Mouse (Mus musculus): ENCODE measurements around the gene Ndst2. TPM values are rescaled to one million over a fixed set of nuclear protein-coding genes. Genes with fewer than 3 reads are reported as not detected.

The Ndst2 gene
- total RNA-seq, 1 experiment: 12.1 TPM

DNA sequence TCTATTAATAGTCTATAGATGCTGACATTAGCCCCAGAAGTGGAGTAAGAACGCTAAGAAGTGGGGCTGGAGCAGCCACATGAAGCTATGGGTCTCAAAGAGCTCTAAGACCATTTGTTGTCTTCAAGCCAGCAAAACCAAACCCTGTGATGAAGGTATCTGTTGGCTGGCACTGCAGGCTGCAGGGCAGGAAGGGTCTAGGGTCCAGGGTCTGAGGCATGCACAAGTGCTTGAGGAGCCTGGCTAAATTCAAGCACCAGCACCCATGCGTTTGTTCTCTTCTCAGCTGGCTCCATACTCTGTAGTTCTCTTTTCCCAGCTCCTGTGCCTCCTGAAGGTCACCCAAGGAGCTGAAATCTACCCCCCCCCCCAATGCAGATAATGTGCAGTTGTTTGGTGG, 690 bp upstream of the Ndst2 start:
- H3K36me3 ChIP-seq (ENCODE audit: control insufficient read depth, insufficient read depth, low read length, poor library complexity, severe bottlenecking): peaks cover 22% of the 10 kb centered on the region
- TF ChIP-seq MAFK (IDR thresholded peaks at IDR 0.05; ENCODE audit: insufficient read depth, low read depth, low read length) (no peak), CHD2 (IDR thresholded peaks at IDR 0.05; ENCODE audit: low read depth, low read length) (no peak)
- no peaks in the 10 kb centered on the region for H3K9me3 ChIP-seq (ENCODE audit: control insufficient read depth, insufficient read depth, low read depth, low read length)
- in situ Hi-C loops (cut with MboI; ENCODE audit: low sequenced_read_pairs in 2 of 2, unreplicated experiment in 2 of 2): no loop called here
- 0 out of 4 replicates have a peak overlapping the region, but pooled peaks of 1 of the 2 experiments have one; percentile 88 for H3K4me3 ChIP-seq (ENCODE audit: insufficient read depth in 1 of 2, low read depth in 1 of 2, low read length in 2 of 2, poor library complexity in 1 of 2, severe bottlenecking in 1 of 2)
- H3K27ac ChIP-seq (ENCODE audit: insufficient read depth, low read depth, low read length, poor library complexity, severe bottlenecking): no peak overlapping the region
- peaks cover 0 to 5% of the 10 kb centered on the region in 2 experiments; a peak in 2 of 4 replicates for H3K4me1 ChIP-seq (ENCODE audit: control insufficient read depth in 2 of 2, insufficient read depth in 2 of 2, low read length in 2 of 2, poor library complexity in 1 of 2)
- H3K9ac ChIP-seq (ENCODE audit: insufficient read depth, low read depth, low read length, poor library complexity, severe bottlenecking): no peak overlapping the region
- DNase-seq (ENCODE audit: low read depth, low spot score): no peak

DNA sequence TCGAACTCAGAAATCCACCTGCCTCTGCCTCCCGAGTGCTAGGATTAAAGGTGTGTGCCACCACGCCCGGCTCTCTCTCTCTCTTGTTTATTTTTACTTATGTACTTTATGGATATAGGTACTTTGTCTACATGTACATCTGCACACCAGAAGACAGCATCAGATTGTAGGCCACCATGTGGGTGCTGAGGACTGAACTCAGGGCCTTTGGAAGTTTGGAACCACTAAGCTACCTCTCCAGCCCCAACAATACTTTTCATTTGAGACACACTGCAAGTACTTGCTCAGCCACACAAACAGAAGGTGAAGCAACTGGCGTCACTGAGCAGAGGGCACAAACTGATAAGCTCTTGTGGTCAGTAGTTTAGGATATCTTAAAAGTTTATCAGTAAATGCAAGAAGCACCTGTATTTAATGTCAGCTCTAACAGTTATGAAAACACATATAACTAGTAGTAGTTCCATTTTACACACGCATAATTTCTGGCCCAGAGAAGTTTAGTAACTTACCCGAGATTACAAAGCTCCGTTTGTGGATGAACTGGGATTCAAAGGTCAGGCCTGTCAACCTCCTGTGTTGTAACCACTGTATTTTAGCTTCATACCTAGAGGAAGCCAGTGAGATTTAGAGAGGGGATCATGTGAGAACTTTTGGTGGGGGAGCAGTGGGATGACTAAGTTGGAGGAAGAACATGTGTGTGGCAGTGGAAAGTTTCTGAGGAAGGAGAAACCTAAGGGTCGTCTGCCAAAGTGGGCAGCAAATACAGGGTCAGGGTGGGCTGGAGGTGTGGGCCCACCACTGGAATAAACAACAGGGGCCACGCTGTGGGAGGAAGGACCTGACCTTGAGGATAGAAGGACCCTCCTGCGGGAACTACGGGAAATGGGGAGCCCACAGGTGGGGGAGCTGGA, 1.1 kb downstream of the Ndst2 start:
- no peak for TF ChIP-seq ZNF384 (IDR thresholded peaks at IDR 0.05; ENCODE audit: low read depth, low read length)
- TF ChIP-seq HCFC1 (IDR thresholded peaks at IDR 0.05; ENCODE audit: borderline replicate concordance, insufficient read depth, low read length): no peak
- no peak for TF ChIP-seq MAFK (IDR thresholded peaks at IDR 0.05; ENCODE audit: insufficient read depth, low read depth, low read length)
- TF ChIP-seq CHD2 (IDR thresholded peaks at IDR 0.05; ENCODE audit: low read depth, low read length): no peak
- no peak for TF ChIP-seq ZC3H11A (IDR thresholded peaks at IDR 0.05; ENCODE audit: borderline replicate concordance, low read depth, low read length)
- Histone ChIP-seq H3K4me3 (ENCODE audit: insufficient read depth in 1 of 2, low read depth in 1 of 2, low read length in 2 of 2, poor library complexity in 1 of 2, severe bottlenecking in 1 of 2) (peak overlapping the region; percentile 73 to 88), H3K9me3 (ENCODE audit: control insufficient read depth, insufficient read depth, low read depth, low read length) (no peaks in the 10 kb centered on the region), H3K4me1 (ENCODE audit: control insufficient read depth in 2 of 2, insufficient read depth in 2 of 2, low read length in 2 of 2, poor library complexity in 1 of 2) (peaks cover 0 to 13% of the 10 kb centered on the region in 2 experiments; a peak in 2 of 4 replicates), H3K9ac (ENCODE audit: insufficient read depth, low read depth, low read length, poor library complexity, severe bottlenecking) (peak overlapping the region; percentile 83), H3K36me3 (ENCODE audit: control insufficient read depth, insufficient read depth, low read length, poor library complexity, severe bottlenecking) (peaks cover 13% of the 10 kb centered on the region), H3K27ac (ENCODE audit: insufficient read depth, low read depth, low read length, poor library complexity, severe bottlenecking) (no peak overlapping the region)
- DNase-seq (ENCODE audit: low read depth, low spot score): no peak
- in situ Hi-C loops (cut with MboI; ENCODE audit: low sequenced_read_pairs in 2 of 2, unreplicated experiment in 2 of 2): no loop called here

DNA sequence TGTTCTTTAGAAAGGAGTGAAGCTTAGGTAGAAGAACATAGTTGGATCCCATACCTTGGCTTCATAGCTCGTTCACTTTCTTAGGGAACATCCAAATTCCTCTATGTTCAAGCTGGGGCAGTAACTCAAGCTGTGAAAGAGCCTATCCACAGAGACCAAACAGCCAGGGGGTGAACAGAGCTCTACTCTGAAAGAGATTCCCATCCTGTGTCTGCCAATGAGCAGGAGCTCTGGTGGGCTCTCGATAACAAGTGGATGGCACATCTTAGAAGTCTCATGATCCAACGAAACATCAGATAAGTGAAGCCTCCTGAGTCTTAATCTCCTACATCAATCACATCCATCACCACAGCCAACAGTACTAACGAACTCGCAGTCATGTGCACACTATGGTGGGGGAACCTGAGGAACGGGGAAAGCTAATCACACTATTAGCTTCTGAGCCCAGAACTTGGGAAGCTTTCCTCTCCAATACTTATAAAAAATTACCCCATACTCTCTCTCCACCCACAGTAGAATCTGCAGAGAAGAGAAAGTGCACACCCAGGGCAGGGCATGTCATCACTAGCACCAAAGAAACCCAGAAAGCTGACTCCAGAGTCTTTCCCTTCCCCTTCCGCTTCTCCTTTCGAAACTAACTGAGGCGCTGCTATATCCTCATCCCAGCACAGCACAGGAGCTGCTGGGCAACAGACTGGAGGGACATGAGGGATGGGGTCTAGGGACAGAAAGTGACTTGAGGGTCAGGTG, 3.3 kb downstream of the Ndst2 start:
- Histone ChIP-seq H3K27ac (ENCODE audit: insufficient read depth, low read depth, low read length, poor library complexity, severe bottlenecking) (no peak overlapping the region), H3K4me1 (ENCODE audit: control insufficient read depth in 2 of 2, insufficient read depth in 2 of 2, low read length in 2 of 2, poor library complexity in 1 of 2) (peaks cover 0 to 10% of the 10 kb centered on the region in 2 experiments; a peak in 1 of 4 replicates), H3K4me3 (ENCODE audit: insufficient read depth in 1 of 2, low read depth in 1 of 2, low read length in 2 of 2, poor library complexity in 1 of 2, severe bottlenecking in 1 of 2) (no peak overlapping the region), H3K36me3 (ENCODE audit: control insufficient read depth, insufficient read depth, low read length, poor library complexity, severe bottlenecking) (peaks cover 9% of the 10 kb centered on the region; the same call in 1 of the 2 replicates), H3K9me3 (ENCODE audit: control insufficient read depth, insufficient read depth, low read depth, low read length) (no peaks in the 10 kb centered on the region), H3K9ac (ENCODE audit: insufficient read depth, low read depth, low read length, poor library complexity, severe bottlenecking) (no peak overlapping the region)
- TF ChIP-seq CHD2 (IDR thresholded peaks at IDR 0.05; ENCODE audit: low read depth, low read length) (no peak), MAFK (IDR thresholded peaks at IDR 0.05; ENCODE audit: insufficient read depth, low read depth, low read length) (no peak), HCFC1 (IDR thresholded peaks at IDR 0.05; ENCODE audit: borderline replicate concordance, insufficient read depth, low read length) (no peak), ZNF384 (IDR thresholded peaks at IDR 0.05; ENCODE audit: low read depth, low read length) (no peak), ZC3H11A (IDR thresholded peaks at IDR 0.05; ENCODE audit: borderline replicate concordance, low read depth, low read length) (no peak)
- no peak for DNase-seq (ENCODE audit: low read depth, low spot score)
- in situ Hi-C loops (cut with MboI; ENCODE audit: low sequenced_read_pairs in 2 of 2, unreplicated experiment in 2 of 2): no loop called here

GRCm38 (mm10) chr14:20729871-20730270, 4.5 kb downstream of the Ndst2 start:
- Histone ChIP-seq H3K36me3 (ENCODE audit: control insufficient read depth, insufficient read depth, low read length, poor library complexity, severe bottlenecking) (peaks cover 5% of the 10 kb centered on the region; the same call in 1 of the 2 replicates), H3K9me3 (ENCODE audit: control insufficient read depth, insufficient read depth, low read depth, low read length) (no peaks in the 10 kb centered on the region), H3K27ac (ENCODE audit: insufficient read depth, low read depth, low read length, poor library complexity, severe bottlenecking) (no peak overlapping the region), H3K9ac (ENCODE audit: insufficient read depth, low read depth, low read length, poor library complexity, severe bottlenecking) (no peak overlapping the region), H3K4me3 (ENCODE audit: insufficient read depth in 1 of 2, low read depth in 1 of 2, low read length in 2 of 2, poor library complexity in 1 of 2, severe bottlenecking in 1 of 2) (0 out of 4 replicates have a peak overlapping the region, but pooled peaks have one; percentile 37 to 54), H3K4me1 (ENCODE audit: control insufficient read depth in 2 of 2, insufficient read depth in 2 of 2, low read length in 2 of 2, poor library complexity in 1 of 2) (peaks cover 0 to 8% of the 10 kb centered on the region in 2 experiments; a peak in 1 of 4 replicates)
- no peak for TF ChIP-seq MAFK (IDR thresholded peaks at IDR 0.05; ENCODE audit: insufficient read depth, low read depth, low read length)
- no peak for TF ChIP-seq HCFC1 (IDR thresholded peaks at IDR 0.05; ENCODE audit: borderline replicate concordance, insufficient read depth, low read length)
- TF ChIP-seq ZNF384 (IDR thresholded peaks at IDR 0.05; ENCODE audit: low read depth, low read length): no peak
- no peak for TF ChIP-seq ZC3H11A (IDR thresholded peaks at IDR 0.05; ENCODE audit: borderline replicate concordance, low read depth, low read length)
- no peak for TF ChIP-seq CHD2 (IDR thresholded peaks at IDR 0.05; ENCODE audit: low read depth, low read length)
- in situ Hi-C loops (cut with MboI; ENCODE audit: low sequenced_read_pairs in 2 of 2, unreplicated experiment in 2 of 2): no loop called here
- DNase-seq (ENCODE audit: low read depth, low spot score): no peak
